Mouse (Mus musculus) MEL (cell line): ENCODE measurements around the gene Yeats4. TPM values are rescaled to one million over a fixed set of nuclear protein-coding genes. Genes with fewer than 3 reads are reported as not detected.

Experiments
- DNase-seq: peaks from one replicate; pipeline ENCODE4 v3.0.0; 2011; ENCODE audit warnings: low read depth, low spot score
- H3K27ac ChIP-seq: 2 replicates; pipeline ENCODE4 v1.5.1; 2012; ENCODE audit warnings: low read depth, mild to moderate bottlenecking, control low read depth, low read length, moderate library complexity; ENCODE audit not compliant: control insufficient read depth
- H3K27me3 ChIP-seq, 2 experiments: fragments of 150-350 bp in 1 of 2; sonication (generic) in 1 of 2; 2 replicates each; pipeline ENCODE4 v1.6.1; 2012; ENCODE audit warnings: low read length in 2 of 2, mild to moderate bottlenecking in 2 of 2, improper control_type of control experiment in 1 of 2, moderate library complexity in 1 of 2; ENCODE audit not compliant: insufficient read depth in 2 of 2, control insufficient read depth in 1 of 2
- H3K36me3 ChIP-seq, 2 experiments: 2 replicates each; pipeline ENCODE4 v1.6.1; 2012 to 2014; ENCODE audit warnings: low read length in 2 of 2, improper control_type of control experiment in 1 of 2, inconsistent platforms in 1 of 2, mild to moderate bottlenecking in 1 of 2; ENCODE audit not compliant: insufficient read depth in 2 of 2, control insufficient read depth in 1 of 2
- H3K4me1 ChIP-seq, 2 experiments: fragments of 150-350 bp in 1 of 2; sonication (generic) in 1 of 2; 2 replicates each; pipeline ENCODE4 v1.6.1; 2012; ENCODE audit warnings: low read length in 2 of 2, improper control_type of control experiment in 1 of 2, mild to moderate bottlenecking in 1 of 2; ENCODE audit not compliant: insufficient read depth in 2 of 2, control insufficient read depth in 1 of 2
- H3K4me3 ChIP-seq, 2 experiments: fragments of 150-350 bp in 1 of 2; sonication (generic) in 1 of 2; 2 replicates each; pipeline ENCODE4 v1.5.1; 2012; ENCODE audit warnings: low read depth in 2 of 2, low read length in 2 of 2, mild to moderate bottlenecking in 2 of 2, moderate library complexity in 2 of 2, control low read depth in 1 of 2, improper control_type of control experiment in 1 of 2; ENCODE audit not compliant: control insufficient read depth in 1 of 2, insufficient read depth in 1 of 2
- H3K79me2 ChIP-seq: 2 replicates; pipeline ENCODE4 v1.6.1; 2012; ENCODE audit warnings: mild to moderate bottlenecking, low read length, moderate library complexity; ENCODE audit not compliant: control insufficient read depth, poor library complexity, insufficient read depth
- H3K9ac ChIP-seq: 2 replicates; pipeline ENCODE4 v1.6.1; 2012; ENCODE audit warnings: low read depth, mild to moderate bottlenecking, control low read depth, low read length, moderate library complexity; ENCODE audit not compliant: control insufficient read depth, poor library complexity, severe bottlenecking
- H3K9me3 ChIP-seq: fragments of 150-350 bp; sonication (generic); replicated peaks from 2 replicates; pipeline ENCODE4 v1.6.1; 2012; ENCODE audit warnings: mild to moderate bottlenecking, low read length, improper control_type of control experiment, moderate library complexity; ENCODE audit not compliant: insufficient read depth
- BHLHE40 ChIP-seq: IDR thresholded peaks from 2 replicates; pipeline ENCODE4 v1.6.1; 2012; ENCODE audit warnings: low read depth, mild to moderate bottlenecking, inconsistent platforms, low read length, improper control_type of control experiment, borderline replicate concordance
- CHD1 ChIP-seq: IDR thresholded peaks from 2 replicates; pipeline ENCODE4 v1.6.1; 2012; ENCODE audit warnings: low read depth, mild to moderate bottlenecking, inconsistent platforms, low read length, improper control_type of control experiment
- ETS1 ChIP-seq: IDR thresholded peaks from 2 replicates; pipeline ENCODE4 v1.6.1; 2012; ENCODE audit warnings: low read depth, mild to moderate bottlenecking, inconsistent platforms, low read length, improper control_type of control experiment, moderate library complexity
- GABPA ChIP-seq: IDR thresholded peaks from 2 replicates; pipeline ENCODE4 v1.6.1; 2012; ENCODE audit warnings: low read depth, mild to moderate bottlenecking, inconsistent platforms, low read length, improper control_type of control experiment, moderate library complexity
- GATA1 ChIP-seq: IDR thresholded peaks from 2 replicates; pipeline ENCODE4 v1.6.1; 2011; ENCODE audit warnings: low read depth, low read length, improper control_type of control experiment
- HCFC1 ChIP-seq: IDR thresholded peaks from 2 replicates; pipeline ENCODE4 v1.6.1; 2012; ENCODE audit warnings: low read depth, mild to moderate bottlenecking, inconsistent platforms, low read length, improper control_type of control experiment, moderate library complexity
- JUND ChIP-seq: IDR thresholded peaks from 2 replicates; pipeline ENCODE4 v1.6.1; 2011; ENCODE audit warnings: low read depth, mild to moderate bottlenecking, improper control_type of control experiment, low read length
- MAX ChIP-seq: IDR thresholded peaks from 2 replicates; pipeline ENCODE4 v1.6.1; 2011; ENCODE audit warnings: low read length, improper control_type of control experiment
- MEF2A ChIP-seq: IDR thresholded peaks from 2 replicates; pipeline ENCODE4 v1.6.1; 2014; ENCODE audit warnings: low read depth, mild to moderate bottlenecking, inconsistent platforms, low read length, improper control_type of control experiment; ENCODE audit not compliant: poor library complexity, insufficient replicate concordance, severe bottlenecking; ENCODE audit errors: extremely low read depth
- MYB ChIP-seq: IDR thresholded peaks from 2 replicates; pipeline ENCODE4 v1.6.1; 2011; ENCODE audit warnings: mild to moderate bottlenecking, low read depth, low read length, improper control_type of control experiment
- MYC ChIP-seq: IDR thresholded peaks from 2 replicates; pipeline ENCODE4 v1.6.1; 2011; ENCODE audit warnings: low read depth, mild to moderate bottlenecking, low read length, improper control_type of control experiment, moderate library complexity
- NELFE ChIP-seq: IDR thresholded peaks from 2 replicates; pipeline ENCODE4 v1.6.1; 2011; ENCODE audit warnings: low read depth, low read length, improper control_type of control experiment
- NRF1 ChIP-seq: IDR thresholded peaks from 2 replicates; pipeline ENCODE4 v1.6.1; 2014; ENCODE audit warnings: low read depth, mild to moderate bottlenecking, inconsistent platforms, low read length, improper control_type of control experiment, moderate library complexity; ENCODE audit not compliant: poor library complexity, insufficient read depth, severe bottlenecking
- POLR2AphosphoS5 ChIP-seq: IDR thresholded peaks from 2 replicates; pipeline ENCODE4 v1.6.1; 2012; ENCODE audit warnings: low read depth, borderline replicate concordance, mild to moderate bottlenecking, inconsistent platforms, low read length, moderate library complexity, mixed read lengths
- RAD21 ChIP-seq: IDR thresholded peaks from 2 replicates; pipeline ENCODE4 v1.6.1; 2011; ENCODE audit warnings: mild to moderate bottlenecking, low read depth, low read length, improper control_type of control experiment
- SIN3A ChIP-seq: IDR thresholded peaks from 2 replicates; pipeline ENCODE4 v1.6.1; 2012; ENCODE audit warnings: low read length, improper control_type of control experiment, inconsistent platforms
- SMC3 ChIP-seq: IDR thresholded peaks from 2 replicates; pipeline ENCODE4 v1.6.1; 2011; ENCODE audit warnings: low read depth, low read length, improper control_type of control experiment
- TAL1 ChIP-seq: IDR thresholded peaks from 2 replicates; pipeline ENCODE4 v1.6.1; 2012; ENCODE audit warnings: mild to moderate bottlenecking, inconsistent platforms, low read length, moderate library complexity, mixed read lengths
- TBP ChIP-seq: IDR thresholded peaks from 2 replicates; pipeline ENCODE4 v1.8.0; 2011; ENCODE audit warnings: low read depth, low read length, improper control_type of control experiment
- TCF12 ChIP-seq: IDR thresholded peaks from 2 replicates; pipeline ENCODE4 v1.6.1; 2014; ENCODE audit warnings: low read depth, mild to moderate bottlenecking, inconsistent platforms, low read length, improper control_type of control experiment, moderate library complexity
- UBTF ChIP-seq: IDR thresholded peaks from 2 replicates; pipeline ENCODE4 v1.6.1; 2012; ENCODE audit warnings: low read depth, mild to moderate bottlenecking, inconsistent platforms, low read length, improper control_type of control experiment, moderate library complexity, borderline replicate concordance; ENCODE audit not compliant: insufficient read depth
- USF1 ChIP-seq: IDR thresholded peaks from 2 replicates; pipeline ENCODE4 v1.6.1; 2014; ENCODE audit warnings: low read depth, mild to moderate bottlenecking, inconsistent platforms, low read length, improper control_type of control experiment, moderate library complexity
- USF2 ChIP-seq, 2 experiments: IDR thresholded peaks; 2 replicates each; pipeline ENCODE4 v1.6.1; 2011 to 2012; ENCODE audit warnings: improper control_type of control experiment in 2 of 2, low read length in 2 of 2, borderline replicate concordance in 1 of 2, inconsistent platforms in 1 of 2, low read depth in 1 of 2, mild to moderate bottlenecking in 1 of 2; ENCODE audit not compliant: insufficient read depth in 1 of 2
- ZC3H11A ChIP-seq: IDR thresholded peaks from 2 replicates; pipeline ENCODE4 v1.6.1; 2012; ENCODE audit warnings: low read depth, mild to moderate bottlenecking, inconsistent platforms, low read length, improper control_type of control experiment
- ZKSCAN1 ChIP-seq: IDR thresholded peaks from 2 replicates; pipeline ENCODE4 v1.6.1; 2012; ENCODE audit warnings: low read depth, mild to moderate bottlenecking, inconsistent platforms, low read length, improper control_type of control experiment, moderate library complexity
- ZMIZ1 ChIP-seq: IDR thresholded peaks from 2 replicates; pipeline ENCODE4 v1.6.1; 2012; ENCODE audit warnings: low read depth, mild to moderate bottlenecking, inconsistent platforms, low read length, improper control_type of control experiment, moderate library complexity
- ZNF384 ChIP-seq: IDR thresholded peaks from 2 replicates; pipeline ENCODE4 v1.6.1; 2012; ENCODE audit warnings: low read depth, mild to moderate bottlenecking, inconsistent platforms, low read length, improper control_type of control experiment
- polyA plus RNA-seq, 2 experiments: library from polyadenylated mRNA; stranded (reverse) in 1 of 2; unstranded in 1 of 2; fragments of >175 nt in 1 of 2; fragments of >200 nt in 1 of 2; gene quantifications; 2 replicates each; pipeline versions ENCODE4 v1.2.1 to v1.2.4; 2012; ENCODE audit warnings: low replicate concordance in 2 of 2, low read depth in 1 of 2; ENCODE audit not compliant: insufficient read length in 2 of 2, insufficient read depth in 1 of 2, missing spikeins in 1 of 2
- total RNA-seq: library from RNA; depleted of rRNA; stranded (reverse); fragments of 300-350 nt; gene quantifications from 2 replicates; pipeline ENCODE4 v1.2.3, GENCODE M21; 2012

The Yeats4 gene
- total and polyA plus RNA-seq, 3 experiments = 61.8 to 106 TPM; not detected in 1

GRCm38 (mm10) chr10:117238603-117239002 lies 14.3 kb upstream of the Yeats4 start, which contains the start of gene 9530003J23Rik:
Gene 9530003J23Rik (minus strand): TSS chr10:117238703.
- Histone ChIP-seq H3K4me3 (no peak within 1 kb of the TSS), H3K4me1 (no peaks in the 10 kb centered on the region), H3K9me3 (no peaks in the 10 kb centered on the region), H3K9ac (no peak within 1 kb of the TSS), H3K27ac (no peak within 1 kb of the TSS), H3K79me2 (no peaks in the 10 kb centered on the region), H3K27me3 (peaks cover 3 to 12% of the 10 kb centered on the region in 2 experiments), H3K36me3 (no peaks in the 10 kb centered on the region)
- no peak for TF ChIP-seq USF1
- no peak for TF ChIP-seq NRF1
- no peak for TF ChIP-seq GABPA
- TF ChIP-seq ZNF384 = no peak
- TF ChIP-seq SIN3A = no peak
- no peak for TF ChIP-seq RAD21
- no peak for TF ChIP-seq NELFE
- TF ChIP-seq ZMIZ1 = no peak
- no peak for TF ChIP-seq UBTF
- no peak for TF ChIP-seq TAL1
- no peak for TF ChIP-seq TCF12
- no peak for TF ChIP-seq MYC
- no peak for TF ChIP-seq JUND
- no peak for TF ChIP-seq CHD1
- no peak for TF ChIP-seq BHLHE40
- no peak for TF ChIP-seq MYB
- TF ChIP-seq SMC3 = no peak
- TF ChIP-seq ZC3H11A = no peak
- TF ChIP-seq USF2 (IDR thresholded peaks at IDR 0.05; ENCODE audit: borderline replicate concordance in 1 of 2, insufficient read depth in 1 of 2, low read depth in 1 of 2, low read length in 2 of 2) = no peak
- TF ChIP-seq HCFC1 = no peak
- no peak for DNase-seq

GRCm38 (mm10) chr10:117235866-117236265 lies 11.6 kb upstream of the Yeats4 start:
- H3K9me3 ChIP-seq = no peaks in the 10 kb centered on the region
- no peaks in the 10 kb centered on the region for H3K36me3 ChIP-seq
- H3K4me3 ChIP-seq = no peak overlapping the region
- no peak overlapping the region for H3K27ac ChIP-seq
- no peak for DNase-seq
- TF ChIP-seq MYC (no peak), TBP (no peak), BHLHE40 (no peak), GATA1 (no peak), ETS1 (no peak), MAX (no peak), POLR2AphosphoS5 (no peak), MEF2A (no peak), ZKSCAN1 (no peak), NRF1 (no peak)
- TF ChIP-seq, all 39 proteins: peak for 0
- Histone ChIP-seq H3K4me1 (no peaks in the 10 kb centered on the region), H3K9ac (no peak overlapping the region), H3K27me3 (peaks cover 3 to 11% of the 10 kb centered on the region in 2 experiments), H3K79me2 (no peaks in the 10 kb centered on the region)
